Mouse (Mus musculus) liver, adult 2 months (tissue): ENCODE measurements around the gene Adgrv1.

Source experiments
- CTCF ChIP-seq: fragments of 200-500 bp; IDR thresholded peaks from 2 replicates; pipeline ENCODE4 v1.5.1; 2011; ENCODE audit warnings: low read depth, low read length, control low read depth
- POLR2A ChIP-seq: fragments of 200-500 bp; IDR thresholded peaks from 2 replicates; pipeline ENCODE4 v1.6.1; 2011; ENCODE audit warnings: low read length, control low read depth; ENCODE audit not compliant: insufficient read depth; ENCODE audit errors: extremely low read depth

DNA sequence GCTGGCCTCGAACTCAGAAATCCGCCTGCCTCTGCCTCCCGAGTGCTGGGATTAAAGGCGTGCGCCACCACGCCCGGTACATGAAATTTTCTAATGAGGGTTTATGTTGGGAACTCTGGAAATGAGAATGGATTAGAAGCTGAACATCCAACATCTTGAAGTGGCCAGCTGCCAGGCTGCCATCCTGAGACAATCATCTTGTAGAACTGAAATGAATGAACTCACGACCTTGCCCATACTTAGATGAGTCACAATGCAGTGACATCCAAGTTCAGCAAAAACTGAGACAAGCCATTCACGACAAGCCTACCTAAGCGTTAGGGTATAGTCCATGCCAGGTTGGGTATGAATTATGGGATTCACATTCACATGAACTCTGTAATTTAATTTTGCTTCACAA is 393.1 kb downstream of the Adgrv1 start:
- TF ChIP-seq CTCF (no peak), POLR2A (no peak)
